Mouse (Mus musculus): ENCODE measurements around the gene Olfr393. TPM values are rescaled to one million over a fixed set of nuclear protein-coding genes. Genes with fewer than 3 reads are reported as not detected.

Olfr393 gene
- polyA plus RNA-seq (2016; fragmentation: Nextera tagmentation; extraction: Ambion mirVana): not detected in 2 replicates

DNA sequence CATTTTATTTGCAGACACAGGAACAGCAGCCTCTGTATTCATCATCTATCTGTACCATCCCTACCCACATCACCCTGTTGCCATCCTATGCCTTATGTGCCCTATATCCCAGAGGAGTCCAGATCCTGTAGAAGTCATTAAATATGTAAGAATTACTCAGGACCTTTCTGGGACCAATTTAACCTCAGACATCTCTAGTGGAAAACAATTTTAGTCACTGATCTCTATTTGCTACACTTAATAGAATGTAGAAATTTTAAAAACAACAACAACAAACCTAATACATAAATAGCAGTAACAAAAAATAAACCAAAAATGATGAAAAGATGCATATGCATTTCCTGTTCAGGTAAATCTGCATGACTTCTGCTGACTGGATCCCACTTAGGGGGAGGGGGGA lies at the start of gene Olfr393:
TSS of gene Olfr393 (minus strand) at position 101 of the 400 bp plus-strand sequence.
- H3K4me3 ChIP-seq: no peak within 1 kb of the TSS
- DNase-seq (ENCODE audit: low spot score): no peak
- H3K9me3 ChIP-seq: peaks cover 8% of the 10 kb centered on the region; the same call in 1 of the 2 replicates
- H3K4me1 ChIP-seq: no peaks in the 10 kb centered on the region
- H3K36me3 ChIP-seq: no peaks in the 10 kb centered on the region
- no peaks in the 10 kb centered on the region for H3K27me3 ChIP-seq (ENCODE audit: insufficient read depth, poor library complexity, severe bottlenecking)
- H3K27ac ChIP-seq: no peak within 1 kb of the TSS

- Histone ChIP-seq H3K27me3 (ENCODE audit: insufficient read depth, poor library complexity, severe bottlenecking) (no peaks in the 10 kb centered on the region), H3K27ac (no peak within 1 kb of the TSS), H3K36me3 (no peaks in the 10 kb centered on the region), H3K9me3 (no peaks in the 10 kb centered on the region), H3K4me3 (no peak within 1 kb of the TSS), H3K4me1 (no peaks in the 10 kb centered on the region)
- DNase-seq (ENCODE audit: low spot score): no peak
- WGBS: 78% methylated on average over 1 of the region's 1 CpGs
Measured at GRCm38 (mm10) chr11:73890671-73891070, 39.4 kb upstream of the Olfr393 start, which contains the start of gene Olfr394. Olfr394 (minus strand) TSS chr11:73890771.

DNA sequence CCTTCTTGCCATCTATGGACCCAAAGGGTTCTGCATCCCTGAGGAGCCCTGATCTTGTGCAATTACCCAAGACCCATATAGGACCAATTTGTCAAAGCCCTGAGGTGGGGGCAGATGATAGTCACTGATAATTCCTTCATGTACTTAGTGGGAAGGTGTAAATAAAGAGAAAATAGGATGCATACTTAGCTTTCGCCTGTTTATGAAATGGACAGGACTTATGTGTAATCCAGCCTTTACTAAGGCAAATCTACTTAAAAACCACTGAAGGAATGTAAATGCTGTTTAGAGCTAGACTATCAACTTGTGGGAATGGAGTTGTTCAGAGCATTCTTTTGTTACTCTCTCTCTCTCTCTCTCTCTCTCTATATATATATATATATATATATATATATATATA lies 34.3 kb downstream of the Olfr393 start, which contains the start of gene Olfr392:
TSS of gene Olfr392 (minus strand) at position 101 of the 400 bp plus-strand sequence.
- H3K27me3 ChIP-seq (ENCODE audit: insufficient read depth, poor library complexity, severe bottlenecking): no peaks in the 10 kb centered on the region
- no peak for DNase-seq (ENCODE audit: low spot score)
- WGBS: 82% methylated on average over 1 of the region's 1 CpGs
- no peaks in the 10 kb centered on the region for H3K36me3 ChIP-seq
- no peaks in the 10 kb centered on the region for H3K9me3 ChIP-seq
- H3K4me3 ChIP-seq: no peak within 1 kb of the TSS
- no peak within 1 kb of the TSS for H3K27ac ChIP-seq
- H3K4me1 ChIP-seq: no peaks in the 10 kb centered on the region

- H3K27me3 ChIP-seq (ENCODE audit: insufficient read depth, poor library complexity, severe bottlenecking): no peaks in the 10 kb centered on the region
- H3K36me3 ChIP-seq: no peaks in the 10 kb centered on the region
- DNase-seq (ENCODE audit: low spot score): no peak
- H3K4me3 ChIP-seq: no peak within 1 kb of the TSS
- no peaks in the 10 kb centered on the region for H3K4me1 ChIP-seq
- H3K9me3 ChIP-seq: no peaks in the 10 kb centered on the region
- WGBS: 56% methylated on average over 1 of the region's 1 CpGs
- no peak within 1 kb of the TSS for H3K27ac ChIP-seq
Measured at GRCm38 (mm10) chr11:73802952-73803351, 48.3 kb downstream of the Olfr393 start, which contains the start of gene Olfr391-ps. Olfr391-ps (minus strand) TSS chr11:73803052.

Other genes starting within 250 kb of the Olfr393 start
- not detected in 2 replicates for gene Zfp735, start 162.7 kb downstream of the Olfr393 start, polyA plus RNA-seq (2016; fragmentation: Nextera tagmentation; extraction: Ambion mirVana)
- not detected in 2 replicates for gene Olfr389, start 70.7 kb downstream of the Olfr393 start, polyA plus RNA-seq (2016; fragmentation: Nextera tagmentation; extraction: Ambion mirVana)
- gene Olfr390, start 68.5 kb downstream of the Olfr393 start, polyA plus RNA-seq (2016; fragmentation: Nextera tagmentation; extraction: Ambion mirVana): not detected in 2 replicates
- not detected in 2 replicates for gene Olfr391-ps, start 48.4 kb downstream of the Olfr393 start, polyA plus RNA-seq (2016; fragmentation: Nextera tagmentation; extraction: Ambion mirVana)
- not detected in 2 replicates for gene Olfr392, start 34.4 kb downstream of the Olfr393 start, polyA plus RNA-seq (2016; fragmentation: Nextera tagmentation; extraction: Ambion mirVana)
- not detected in 2 replicates for gene Olfr394, start 39.3 kb upstream of the Olfr393 start, polyA plus RNA-seq (2016; fragmentation: Nextera tagmentation; extraction: Ambion mirVana)
- gene Olfr395, start 57.8 kb upstream of the Olfr393 start, polyA plus RNA-seq (2016; fragmentation: Nextera tagmentation; extraction: Ambion mirVana): not detected in 2 replicates
- not detected in 2 replicates for gene Olfr23, start 85.2 kb upstream of the Olfr393 start, polyA plus RNA-seq (2016; fragmentation: Nextera tagmentation; extraction: Ambion mirVana)
- gene Olfr397, start 109.4 kb upstream of the Olfr393 start, polyA plus RNA-seq (2016; fragmentation: Nextera tagmentation; extraction: Ambion mirVana): not detected in 2 replicates
- gene Olfr398, start 139.0 kb upstream of the Olfr393 start, polyA plus RNA-seq (2016; fragmentation: Nextera tagmentation; extraction: Ambion mirVana): not detected in 2 replicates
- not detected in 2 replicates for gene Olfr139, start 205.1 kb upstream of the Olfr393 start, polyA plus RNA-seq (2016; fragmentation: Nextera tagmentation; extraction: Ambion mirVana)
- not detected in 2 replicates for gene Olfr399, start 205.2 kb upstream of the Olfr393 start, polyA plus RNA-seq (2016; fragmentation: Nextera tagmentation; extraction: Ambion mirVana)
- not detected in 2 replicates for gene Zfp616, start 218.5 kb upstream of the Olfr393 start, polyA plus RNA-seq (2016; fragmentation: Nextera tagmentation; extraction: Ambion mirVana)

Measured in heart, embryonic 10.5 days (tissue).